Mouse (Mus musculus): ENCODE results near the gene Ndufv2. TPM values are rescaled to one million over a fixed set of nuclear protein-coding genes. Genes with fewer than 3 reads are reported as not detected.

The Ndufv2 gene
- polyA plus RNA-seq, 1 experiment from 2014 or later = 454 TPM

DNA sequence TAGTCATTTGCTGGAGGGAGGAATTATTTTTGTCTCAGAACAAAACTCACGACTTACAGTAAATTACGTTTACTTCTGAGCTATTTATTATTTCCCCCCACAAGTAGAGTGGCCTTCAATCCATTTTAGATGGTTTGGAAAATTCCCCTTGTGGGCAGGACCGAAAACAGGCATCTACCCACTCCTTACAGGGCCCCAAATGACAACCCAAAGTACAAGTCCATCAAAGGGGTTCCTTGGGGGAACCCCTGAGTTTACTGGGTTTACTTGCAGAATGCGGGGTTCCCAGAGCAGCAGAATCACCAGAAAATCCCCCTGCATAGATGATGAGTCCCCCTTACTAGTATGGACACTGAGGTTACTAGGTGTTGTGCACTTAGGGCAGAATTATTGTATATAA, 10.8 kb upstream of the Ndufv2 start:
- H3K9me3 ChIP-seq (ENCODE audit: control insufficient read depth, low read length) = no peaks in the 10 kb centered on the region
- WGBS = 53% methylated on average over 4 of the region's 4 CpGs
- H3K9ac ChIP-seq (replicated peaks; ENCODE audit: low read depth, low read length) = peak overlapping the region; percentile 64
- peaks cover 7% of the 10 kb centered on the region for H3K4me1 ChIP-seq (ENCODE audit: control insufficient read depth, insufficient read depth, low read length)
- ATAC-seq (ENCODE audit: low read depth) = no peak
- H3K4me2 ChIP-seq (ENCODE audit: low read depth, low read length) = peak overlapping the region; percentile 68
- peaks cover 29% of the 10 kb centered on the region for H3K36me3 ChIP-seq (ENCODE audit: control insufficient read depth, insufficient read depth, low read length)
- H3K27ac ChIP-seq (ENCODE audit: low read depth, low read length) = no peak overlapping the region
- H3K4me3 ChIP-seq (ENCODE audit: low read depth, low read length) = peak overlapping the region; percentile 57
- H3K27me3 ChIP-seq (ENCODE audit: control insufficient read depth, insufficient read depth, low read length) = no peaks in the 10 kb centered on the region

GRCm38 (mm10) chr17:66111402-66111959, 10.1 kb upstream of the Ndufv2 start, which contains the start of gene Washc1:
TSS of gene Washc1 (plus strand) at chr17:66111545.
- H3K4me1 ChIP-seq (ENCODE audit: control insufficient read depth, insufficient read depth, low read length) = peaks cover 7% of the 10 kb centered on the region
- peak within 1 kb of the TSS; percentile 68 for H3K4me2 ChIP-seq (ENCODE audit: low read depth, low read length)
- H3K27me3 ChIP-seq (ENCODE audit: control insufficient read depth, insufficient read depth, low read length) = no peaks in the 10 kb centered on the region
- under 1% methylated on average over 41 of the region's 41 CpGs for WGBS
- peak; percentile 97 for ATAC-seq (ENCODE audit: low read depth)
- peak within 1 kb of the TSS; percentile 57 for H3K4me3 ChIP-seq (ENCODE audit: low read depth, low read length)
- H3K36me3 ChIP-seq (ENCODE audit: control insufficient read depth, insufficient read depth, low read length) = peaks cover 23% of the 10 kb centered on the region
- H3K9ac ChIP-seq (replicated peaks; ENCODE audit: low read depth, low read length) = peak within 1 kb of the TSS; percentile 64
- no peaks in the 10 kb centered on the region for H3K9me3 ChIP-seq (ENCODE audit: control insufficient read depth, low read length)
- no peak within 1 kb of the TSS for H3K27ac ChIP-seq (ENCODE audit: low read depth, low read length)

DNA sequence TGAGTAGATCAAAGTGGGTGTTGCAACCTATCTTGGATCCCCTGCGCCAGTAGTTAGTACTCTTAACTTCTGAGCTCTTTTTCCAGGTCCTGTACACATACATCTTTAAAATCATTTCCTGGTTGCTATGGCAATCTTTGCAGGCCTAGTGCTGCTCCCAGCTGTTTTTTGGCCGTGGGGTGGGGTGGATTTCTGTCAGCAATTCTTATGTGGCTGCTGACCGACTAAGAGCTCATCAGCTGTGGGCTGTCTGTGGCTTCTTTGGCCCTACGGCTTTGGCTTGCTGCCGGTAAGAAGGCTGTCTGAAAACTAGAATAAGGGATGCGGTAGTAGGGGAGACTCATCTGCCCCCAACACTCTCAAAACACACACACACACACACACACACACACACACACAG, 9.4 kb upstream of the Ndufv2 start:
- H3K9me3 ChIP-seq (ENCODE audit: control insufficient read depth, low read length) = no peaks in the 10 kb centered on the region
- peak overlapping the region; percentile 68 for H3K4me2 ChIP-seq (ENCODE audit: low read depth, low read length)
- H3K27ac ChIP-seq (ENCODE audit: low read depth, low read length) = no peak overlapping the region
- H3K36me3 ChIP-seq (ENCODE audit: control insufficient read depth, insufficient read depth, low read length) = peaks cover 17% of the 10 kb centered on the region
- ATAC-seq (ENCODE audit: low read depth) = 0 out of 2 replicates have a peak, but pooled peaks have one; percentile 0
- H3K4me3 ChIP-seq (ENCODE audit: low read depth, low read length) = peak overlapping the region; percentile 57
- peak overlapping the region; percentile 64; the same call in 1 of the 2 replicates for H3K9ac ChIP-seq (replicated peaks; ENCODE audit: low read depth, low read length)
- no peaks in the 10 kb centered on the region for H3K27me3 ChIP-seq (ENCODE audit: control insufficient read depth, insufficient read depth, low read length)
- peaks cover 7% of the 10 kb centered on the region for H3K4me1 ChIP-seq (ENCODE audit: control insufficient read depth, insufficient read depth, low read length)
- 54% methylated on average over 6 of the region's 6 CpGs for WGBS

DNA sequence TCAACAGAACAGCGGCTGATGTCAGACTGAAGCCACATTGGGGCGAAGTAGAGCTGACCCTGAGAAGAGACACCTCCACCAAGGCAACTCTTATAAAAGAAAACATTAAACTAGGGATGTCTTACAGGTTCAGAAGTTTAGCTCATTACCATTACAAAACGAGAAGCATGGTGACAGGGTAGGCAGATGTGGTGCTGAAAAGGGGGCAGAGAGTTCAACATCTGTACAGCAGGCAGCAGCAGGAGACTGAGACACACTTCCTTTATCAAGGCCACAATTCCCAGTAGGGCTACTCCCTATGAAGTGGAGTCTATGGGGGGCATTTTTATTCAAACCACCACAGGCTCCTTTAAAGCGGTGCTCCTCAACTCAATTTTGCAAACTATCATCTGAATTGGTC, 6.8 kb upstream of the Ndufv2 start:
- Histone ChIP-seq H3K27me3 (ENCODE audit: control insufficient read depth, insufficient read depth, low read length) (no peaks in the 10 kb centered on the region), H3K4me1 (ENCODE audit: control insufficient read depth, insufficient read depth, low read length) (peaks cover 7% of the 10 kb centered on the region), H3K36me3 (ENCODE audit: control insufficient read depth, insufficient read depth, low read length) (no peaks in the 10 kb centered on the region), H3K4me2 (ENCODE audit: low read depth, low read length) (no peak overlapping the region), H3K9ac (replicated peaks; ENCODE audit: low read depth, low read length) (no peak overlapping the region), H3K9me3 (ENCODE audit: control insufficient read depth, low read length) (no peaks in the 10 kb centered on the region), H3K4me3 (ENCODE audit: low read depth, low read length) (no peak overlapping the region), H3K27ac (ENCODE audit: low read depth, low read length) (no peak overlapping the region)
- no peak for ATAC-seq (ENCODE audit: low read depth)
- WGBS = 85% methylated on average over 4 of the region's 4 CpGs

DNA sequence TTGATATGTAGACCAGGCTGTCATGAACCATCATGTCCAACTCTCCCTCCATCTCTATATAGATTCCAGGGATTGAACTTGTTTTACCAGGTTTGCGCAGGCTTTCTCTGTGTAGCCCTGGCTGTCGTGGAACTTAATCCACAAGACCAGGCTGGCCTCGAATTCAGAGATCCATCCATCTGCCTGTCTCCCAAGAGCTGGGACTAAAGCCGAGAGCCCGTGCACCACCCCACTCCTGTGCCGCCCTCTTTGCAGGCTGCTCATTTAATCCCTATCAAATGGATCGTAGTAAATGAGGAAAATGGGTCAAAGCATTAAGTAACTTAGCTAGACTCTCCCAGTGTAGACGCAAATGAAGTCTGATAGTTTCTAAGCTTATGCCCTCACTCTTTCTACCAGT, 6.1 kb upstream of the Ndufv2 start:
- Histone ChIP-seq H3K9ac (replicated peaks; ENCODE audit: low read depth, low read length) (no peak overlapping the region), H3K36me3 (ENCODE audit: control insufficient read depth, insufficient read depth, low read length) (no peaks in the 10 kb centered on the region), H3K27ac (ENCODE audit: low read depth, low read length) (no peak overlapping the region), H3K4me3 (ENCODE audit: low read depth, low read length) (no peak overlapping the region), H3K4me1 (ENCODE audit: control insufficient read depth, insufficient read depth, low read length) (peaks cover 5% of the 10 kb centered on the region), H3K27me3 (ENCODE audit: control insufficient read depth, insufficient read depth, low read length) (no peaks in the 10 kb centered on the region), H3K9me3 (ENCODE audit: control insufficient read depth, low read length) (no peaks in the 10 kb centered on the region), H3K4me2 (ENCODE audit: low read depth, low read length) (no peak overlapping the region)
- ATAC-seq (ENCODE audit: low read depth) = no peak
- 73% methylated on average over 8 of the region's 8 CpGs for WGBS

DNA sequence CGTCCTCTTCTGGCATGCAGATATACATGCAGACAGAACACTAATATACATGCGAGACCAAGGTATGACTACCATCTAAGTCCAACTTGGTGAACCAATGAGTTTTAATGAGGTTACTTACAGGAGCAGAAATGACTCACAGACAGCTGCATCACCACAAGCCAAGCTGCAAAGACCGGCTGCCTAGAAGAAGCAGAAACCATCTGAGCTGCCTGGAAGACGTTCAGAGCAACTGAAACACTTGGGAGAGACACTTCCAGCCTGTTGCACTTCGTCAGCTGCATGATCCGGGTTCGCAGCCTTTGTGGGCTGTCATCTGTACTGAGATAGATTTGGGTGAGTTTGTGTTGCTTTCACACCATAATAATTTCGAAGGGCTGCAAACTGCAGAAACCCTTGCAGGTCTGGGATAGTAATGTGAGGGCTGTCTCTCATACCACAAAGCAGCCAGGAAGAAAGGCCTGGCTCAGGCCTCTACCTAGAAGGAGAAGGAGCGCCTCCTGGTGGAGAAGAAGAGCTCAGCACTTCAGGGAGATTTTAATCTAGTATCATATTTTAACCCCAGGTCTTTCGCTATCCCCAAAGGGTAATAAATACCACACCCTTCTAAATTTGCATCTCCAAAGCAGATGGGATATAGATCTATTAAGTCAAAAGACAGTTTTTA, 5.4 kb upstream of the Ndufv2 start:
- no peak overlapping the region for H3K4me3 ChIP-seq (ENCODE audit: low read depth, low read length)
- no peak for ATAC-seq (ENCODE audit: low read depth)
- H3K9ac ChIP-seq (replicated peaks; ENCODE audit: low read depth, low read length) = no peak overlapping the region
- H3K4me1 ChIP-seq (ENCODE audit: control insufficient read depth, insufficient read depth, low read length) = no peaks in the 10 kb centered on the region; the same call in 1 of the 2 replicates
- no peaks in the 10 kb centered on the region for H3K9me3 ChIP-seq (ENCODE audit: control insufficient read depth, low read length)
- WGBS = 53% methylated on average over 10 of the region's 10 CpGs
- H3K27me3 ChIP-seq (ENCODE audit: control insufficient read depth, insufficient read depth, low read length) = no peaks in the 10 kb centered on the region
- H3K36me3 ChIP-seq (ENCODE audit: control insufficient read depth, insufficient read depth, low read length) = no peaks in the 10 kb centered on the region
- H3K27ac ChIP-seq (ENCODE audit: low read depth, low read length) = no peak overlapping the region
- no peak overlapping the region for H3K4me2 ChIP-seq (ENCODE audit: low read depth, low read length)

- no peak overlapping the region for H3K4me3 ChIP-seq (ENCODE audit: low read depth, low read length)
- 80% methylated on average over 7 of the region's 7 CpGs for WGBS
- no peaks in the 10 kb centered on the region for H3K36me3 ChIP-seq (ENCODE audit: control insufficient read depth, insufficient read depth, low read length)
- H3K4me2 ChIP-seq (ENCODE audit: low read depth, low read length) = no peak overlapping the region
- H3K27me3 ChIP-seq (ENCODE audit: control insufficient read depth, insufficient read depth, low read length) = no peaks in the 10 kb centered on the region
- no peak for ATAC-seq (ENCODE audit: low read depth)
- H3K9ac ChIP-seq (replicated peaks; ENCODE audit: low read depth, low read length) = no peak overlapping the region
- no peaks in the 10 kb centered on the region for H3K9me3 ChIP-seq (ENCODE audit: control insufficient read depth, low read length)
- H3K4me1 ChIP-seq (ENCODE audit: control insufficient read depth, insufficient read depth, low read length) = peaks cover 10% of the 10 kb centered on the region
- H3K27ac ChIP-seq (ENCODE audit: low read depth, low read length) = no peak overlapping the region
Observed at GRCm38 (mm10) chr17:66104076-66104475, 2.7 kb upstream of the Ndufv2 start.

- peak overlapping the region; percentile 91 for H3K27ac ChIP-seq (ENCODE audit: low read depth, low read length)
- H3K27me3 ChIP-seq (ENCODE audit: control insufficient read depth, insufficient read depth, low read length) = no peaks in the 10 kb centered on the region
- WGBS = 1% methylated on average over 41 of the region's 41 CpGs
- H3K9ac ChIP-seq (replicated peaks; ENCODE audit: low read depth, low read length) = peak overlapping the region; percentile 80
- no peaks in the 10 kb centered on the region for H3K36me3 ChIP-seq (ENCODE audit: control insufficient read depth, insufficient read depth, low read length)
- ATAC-seq (ENCODE audit: low read depth) = no peak; the same call in 1 of the 2 replicates
- H3K4me1 ChIP-seq (ENCODE audit: control insufficient read depth, insufficient read depth, low read length) = peaks cover 14% of the 10 kb centered on the region
- peak overlapping the region; percentile 97 for H3K4me2 ChIP-seq (ENCODE audit: low read depth, low read length)
- H3K9me3 ChIP-seq (ENCODE audit: control insufficient read depth, low read length) = no peaks in the 10 kb centered on the region
- H3K4me3 ChIP-seq (ENCODE audit: low read depth, low read length) = peak overlapping the region; percentile 69
Observed at GRCm38 (mm10) chr17:66100566-66101379, 586 bp downstream of the Ndufv2 start.

DNA sequence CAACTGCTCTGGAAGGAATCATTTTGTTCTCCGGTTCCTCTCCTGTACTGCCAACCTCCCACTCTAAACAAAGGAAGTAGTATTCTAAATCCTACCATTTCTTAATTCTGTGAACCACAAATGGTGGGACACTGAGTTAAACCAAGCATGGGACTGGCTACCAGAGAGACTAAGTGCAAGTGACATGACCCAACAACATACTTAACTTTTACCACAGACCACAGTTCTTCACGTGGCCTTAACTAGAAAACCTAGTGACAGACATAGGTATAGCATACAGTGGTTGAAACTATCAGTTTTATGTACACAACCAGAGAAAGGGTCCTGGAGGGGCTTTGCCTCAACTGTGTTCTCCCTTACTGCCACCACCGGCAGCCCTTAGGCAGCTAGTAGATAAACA, 8.7 kb downstream of the Ndufv2 start:
- Histone ChIP-seq H3K4me2 (ENCODE audit: low read depth, low read length) (no peak overlapping the region), H3K36me3 (ENCODE audit: control insufficient read depth, insufficient read depth, low read length) (peaks cover 10% of the 10 kb centered on the region; the same call in 1 of the 2 replicates), H3K9me3 (ENCODE audit: control insufficient read depth, low read length) (no peaks in the 10 kb centered on the region), H3K9ac (replicated peaks; ENCODE audit: low read depth, low read length) (no peak overlapping the region), H3K4me3 (ENCODE audit: low read depth, low read length) (no peak overlapping the region), H3K27me3 (ENCODE audit: control insufficient read depth, insufficient read depth, low read length) (no peaks in the 10 kb centered on the region), H3K4me1 (ENCODE audit: control insufficient read depth, insufficient read depth, low read length) (peaks cover 3% of the 10 kb centered on the region; the same call in 1 of the 2 replicates), H3K27ac (ENCODE audit: low read depth, low read length) (no peak overlapping the region)
- no peak for ATAC-seq (ENCODE audit: low read depth)
- WGBS = 86% methylated on average over 3 of the region's 3 CpGs
